Mouse (Mus musculus) embryonic facial prominence, embryonic 15.5 days (tissue): ENCODE data around the gene Cox15. TPM values are rescaled to one million over a fixed set of nuclear protein-coding genes. Genes with fewer than 3 reads are reported as not detected.

Source experiments
- ATAC-seq: fragments of 200-750 bp; cut with Nextera tagmentation; 2 replicates; pipeline ENCODE4 v1.8.0; 2017; ENCODE audit warnings: low read depth, moderate TSS enrichment; ENCODE audit not compliant: insufficient number of reproducible peaks, low FRiP score, low TSS enrichment
- H3K27ac ChIP-seq: fragments of 300-500 bp; sonication (generic); replicated peaks from 2 replicates; pipeline ENCODE4 v1.5.1; 2015; ENCODE audit warnings: mild to moderate bottlenecking, inconsistent platforms
- H3K27me3 ChIP-seq: fragments of 300-500 bp; sonication (generic); 2 replicates; pipeline ENCODE4 v1.6.1; 2015; ENCODE audit warnings: inconsistent platforms
- H3K36me3 ChIP-seq: fragments of 300-500 bp; sonication (generic); 2 replicates; pipeline ENCODE4 v1.6.1; 2015; ENCODE audit warnings: mild to moderate bottlenecking, inconsistent platforms
- H3K4me1 ChIP-seq: fragments of 300-500 bp; sonication (generic); 2 replicates; pipeline ENCODE4 v1.6.1; 2015; ENCODE audit warnings: inconsistent platforms
- H3K4me2 ChIP-seq: fragments of 300-500 bp; sonication (generic); replicated peaks from 2 replicates; pipeline ENCODE4 v1.6.1; 2015; ENCODE audit warnings: mild to moderate bottlenecking, inconsistent platforms
- H3K4me3 ChIP-seq: fragments of 300-500 bp; sonication (generic); replicated peaks from 2 replicates; pipeline ENCODE4 v1.5.1; 2015; ENCODE audit warnings: mild to moderate bottlenecking, inconsistent platforms
- H3K9ac ChIP-seq: fragments of 300-500 bp; sonication (generic); 2 replicates; pipeline ENCODE4 v1.6.1; 2015; ENCODE audit warnings: inconsistent platforms
- H3K9me3 ChIP-seq: fragments of 300-500 bp; sonication (generic); replicated peaks from 2 replicates; pipeline ENCODE4 v1.6.1; 2016; ENCODE audit warnings: inconsistent platforms
- WGBS: fragments of 180-500 bp; shearing (Covaris S2); methylation state at CpG from one replicate; pipeline ENCODE4 v1.1.7; 2015; 5-methylcytosine and 5-hydroxymethylcytosine counted together
- polyA plus RNA-seq: library from polyadenylated mRNA; unstranded; fragments of >200 nt; fragmentation: Nextera tagmentation; extraction: Ambion mirVana; gene quantifications from 2 replicates; pipeline ENCODE4 v1.2.1, GENCODE M21; 2015

Gene Cox15
- polyA plus RNA-seq, 1 experiment from 2014 or later = 11.5 TPM

GRCm38 (mm10) chr19:43760504-43760903 lies 7.7 kb upstream of the Cox15 start:
- Histone ChIP-seq H3K9me3 (no peaks in the 10 kb centered on the region), H3K36me3 (no peaks in the 10 kb centered on the region), H3K4me1 (no peaks in the 10 kb centered on the region), H3K4me3 (no peak overlapping the region), H3K27ac (no peak overlapping the region), H3K4me2 (no peak overlapping the region), H3K9ac (no peak overlapping the region), H3K27me3 (no peaks in the 10 kb centered on the region)
- ATAC-seq = no peak
- WGBS = 22% methylated on average over 6 of the region's 6 CpGs

- 66% methylated on average over 2 of the region's 2 CpGs for WGBS
Measured at GRCm38 (mm10) chr19:43754872-43755271, 2.1 kb upstream of the Cox15 start.

GRCm38 (mm10) chr19:43754237-43754636 lies 1.4 kb upstream of the Cox15 start:
- H3K9me3 ChIP-seq = no peaks in the 10 kb centered on the region
- 69% methylated on average over 2 of the region's 2 CpGs for WGBS
- H3K9ac ChIP-seq = no peak overlapping the region
- no peak overlapping the region for H3K27ac ChIP-seq
- ATAC-seq = no peak
- peaks cover 3% of the 10 kb centered on the region; the same call in 1 of the 2 replicates for H3K4me1 ChIP-seq
- H3K4me3 ChIP-seq = no peak overlapping the region
- H3K27me3 ChIP-seq = no peaks in the 10 kb centered on the region
- peaks cover 11% of the 10 kb centered on the region for H3K36me3 ChIP-seq
- no peak overlapping the region for H3K4me2 ChIP-seq

More at GRCm38 (mm10) chr19:43754872-43755271, 2.1 kb upstream of the Cox15 start:
- ATAC-seq = no peak
- Histone ChIP-seq H3K36me3 (peaks cover 8% of the 10 kb centered on the region), H3K9me3 (no peaks in the 10 kb centered on the region), H3K4me3 (no peak overlapping the region), H3K27me3 (no peaks in the 10 kb centered on the region), H3K4me2 (no peak overlapping the region), H3K27ac (no peak overlapping the region), H3K4me1 (peaks cover 3% of the 10 kb centered on the region; the same call in 1 of the 2 replicates), H3K9ac (no peak overlapping the region)

- ATAC-seq = peak; percentile 89
- Histone ChIP-seq H3K9ac (peak overlapping the region; percentile 73), H3K36me3 (peaks cover 20% of the 10 kb centered on the region), H3K4me3 (peak overlapping the region; percentile 74), H3K27ac (peak overlapping the region; percentile 99), H3K9me3 (no peaks in the 10 kb centered on the region), H3K4me2 (peak overlapping the region; percentile 55), H3K27me3 (no peaks in the 10 kb centered on the region), H3K4me1 (peaks cover 3% of the 10 kb centered on the region; the same call in 1 of the 2 replicates)
- WGBS = under 1% methylated on average over 24 of the region's 24 CpGs
Measured at GRCm38 (mm10) chr19:43753226-43753835, 531 bp upstream of the Cox15 start.

- WGBS = 91% methylated on average over 2 of the region's 2 CpGs
- H3K9ac ChIP-seq = no peak overlapping the region
- no peaks in the 10 kb centered on the region for H3K9me3 ChIP-seq
- H3K4me1 ChIP-seq = peaks cover 3% of the 10 kb centered on the region; the same call in 1 of the 2 replicates
- H3K4me3 ChIP-seq = no peak overlapping the region
- peaks cover 51% of the 10 kb centered on the region for H3K36me3 ChIP-seq
- ATAC-seq = no peak
- H3K4me2 ChIP-seq = no peak overlapping the region
- H3K27ac ChIP-seq = no peak overlapping the region
- no peaks in the 10 kb centered on the region for H3K27me3 ChIP-seq
Measured at GRCm38 (mm10) chr19:43750008-43750407, 2.8 kb downstream of the Cox15 start.

GRCm38 (mm10) chr19:43747877-43748276 lies 4.9 kb downstream of the Cox15 start:
- WGBS = 82% methylated on average over 4 of the region's 4 CpGs
- no peaks in the 10 kb centered on the region for H3K27me3 ChIP-seq
- no peak overlapping the region for H3K9ac ChIP-seq
- H3K4me2 ChIP-seq = no peak overlapping the region
- H3K27ac ChIP-seq = no peak overlapping the region
- no peak overlapping the region for H3K4me3 ChIP-seq
- ATAC-seq = no peak
- no peaks in the 10 kb centered on the region for H3K9me3 ChIP-seq
- H3K4me1 ChIP-seq = peaks cover 3% of the 10 kb centered on the region; the same call in 1 of the 2 replicates
- H3K36me3 ChIP-seq = peaks cover 66% of the 10 kb centered on the region

- Histone ChIP-seq H3K4me2 (no peak overlapping the region), H3K9ac (no peak overlapping the region), H3K9me3 (no peaks in the 10 kb centered on the region), H3K27ac (no peak overlapping the region), H3K27me3 (no peaks in the 10 kb centered on the region), H3K36me3 (peaks cover 79% of the 10 kb centered on the region), H3K4me1 (no peaks in the 10 kb centered on the region), H3K4me3 (no peak overlapping the region)
- ATAC-seq = no peak
- WGBS = 84% methylated on average over 3 of the region's 3 CpGs
Measured at GRCm38 (mm10) chr19:43745740-43746139, 7.1 kb downstream of the Cox15 start.

- 91% methylated on average over 7 of the region's 7 CpGs for WGBS
- H3K4me2 ChIP-seq = no peak overlapping the region
- H3K27ac ChIP-seq = no peak overlapping the region
- H3K4me3 ChIP-seq = no peak overlapping the region
- H3K9ac ChIP-seq = no peak overlapping the region
- no peaks in the 10 kb centered on the region for H3K27me3 ChIP-seq
- ATAC-seq = no peak
- no peaks in the 10 kb centered on the region for H3K4me1 ChIP-seq
- no peaks in the 10 kb centered on the region for H3K9me3 ChIP-seq
- peaks cover 81% of the 10 kb centered on the region for H3K36me3 ChIP-seq
Measured at GRCm38 (mm10) chr19:43743401-43743800, 9.4 kb downstream of the Cox15 start.

GRCm38 (mm10) chr19:43738409-43738808 lies 14.4 kb downstream of the Cox15 start:
- Histone ChIP-seq H3K4me2 (no peak overlapping the region), H3K27me3 (no peaks in the 10 kb centered on the region), H3K9me3 (no peaks in the 10 kb centered on the region), H3K27ac (no peak overlapping the region), H3K9ac (no peak overlapping the region), H3K4me1 (no peaks in the 10 kb centered on the region), H3K36me3 (peaks cover 78% of the 10 kb centered on the region), H3K4me3 (no peak overlapping the region)
- 93% methylated on average over 10 of the region's 10 CpGs for WGBS
- ATAC-seq = no peak

- no peaks in the 10 kb centered on the region for H3K4me1 ChIP-seq
- H3K4me3 ChIP-seq = no peak overlapping the region
- no peak overlapping the region for H3K27ac ChIP-seq
- H3K27me3 ChIP-seq = no peaks in the 10 kb centered on the region
- no peak overlapping the region for H3K4me2 ChIP-seq
- WGBS = 66% methylated on average over 7 of the region's 7 CpGs
- ATAC-seq = no peak
- H3K36me3 ChIP-seq = peaks cover 41% of the 10 kb centered on the region
- no peaks in the 10 kb centered on the region for H3K9me3 ChIP-seq
- no peak overlapping the region for H3K9ac ChIP-seq
Measured at GRCm38 (mm10) chr19:43731157-43731556, 21.6 kb downstream of the Cox15 start.

GRCm38 (mm10) chr19:43730037-43730428 lies 22.8 kb downstream of the Cox15 start:
- Histone ChIP-seq H3K27me3 (no peaks in the 10 kb centered on the region), H3K4me3 (peak overlapping the region; percentile 23), H3K36me3 (peaks cover 45% of the 10 kb centered on the region), H3K4me2 (peak overlapping the region; percentile 37), H3K9ac (no peak overlapping the region), H3K4me1 (no peaks in the 10 kb centered on the region), H3K27ac (no peak overlapping the region), H3K9me3 (no peaks in the 10 kb centered on the region)
- ATAC-seq = no peak
- WGBS = 24% methylated on average over 8 of the region's 8 CpGs
